Mouse (Mus musculus): ENCODE measurements around the gene Ndst2. TPM values are rescaled to one million over a fixed set of nuclear protein-coding genes. Genes with fewer than 3 reads are reported as not detected.

Gene Ndst2
- polyA plus RNA-seq, 1 experiment = 28.7 TPM

GRCm38 (mm10) chr14:20741301-20741700 is 6.9 kb upstream of the Ndst2 start:
- TF ChIP-seq POLR2A (IDR thresholded peaks at IDR 0.05; ENCODE audit: low read depth, low read length) = no peak
- TF ChIP-seq CTCF (conservative IDR thresholded peaks at IDR 0.05; ENCODE audit: insufficient read depth, insufficient read length, low read depth, low read length) = no peak
- peaks cover 6% of the 10 kb centered on the region for H3K36me3 ChIP-seq (ENCODE audit: control insufficient read depth, insufficient read depth, low read length)
- H3K27ac ChIP-seq (ENCODE audit: insufficient read depth, low read depth, low read length) = no peak overlapping the region
- no peak overlapping the region for H3K4me3 ChIP-seq (ENCODE audit: insufficient read depth, low read depth, low read length)
- no peaks in the 10 kb centered on the region for H3K27me3 ChIP-seq (replicated peaks; ENCODE audit: control insufficient read depth, insufficient read depth, low read length)
- peak; percentile 31 for DNase-seq
- 56% methylated on average over 9 of the region's 9 CpGs for WGBS
- H3K4me1 ChIP-seq (ENCODE audit: control insufficient read depth, insufficient read depth, low read length) = no peaks in the 10 kb centered on the region

GRCm38 (mm10) chr14:20738511-20738910 is 4.1 kb upstream of the Ndst2 start:
- TF ChIP-seq POLR2A (IDR thresholded peaks at IDR 0.05; ENCODE audit: low read depth, low read length) (no peak), CTCF (conservative IDR thresholded peaks at IDR 0.05; ENCODE audit: insufficient read depth, insufficient read length, low read depth, low read length) (no peak)
- H3K27ac ChIP-seq (ENCODE audit: insufficient read depth, low read depth, low read length) = no peak overlapping the region
- H3K4me1 ChIP-seq (ENCODE audit: control insufficient read depth, insufficient read depth, low read length) = no peaks in the 10 kb centered on the region
- H3K4me3 ChIP-seq (ENCODE audit: insufficient read depth, low read depth, low read length) = no peak overlapping the region
- peaks cover 2% of the 10 kb centered on the region; the same call in 1 of the 2 replicates for H3K36me3 ChIP-seq (ENCODE audit: control insufficient read depth, insufficient read depth, low read length)
- H3K27me3 ChIP-seq (replicated peaks; ENCODE audit: control insufficient read depth, insufficient read depth, low read length) = no peaks in the 10 kb centered on the region
- no peak for DNase-seq
- 88% methylated on average over 8 of the region's 8 CpGs for WGBS

- Histone ChIP-seq H3K27ac (ENCODE audit: insufficient read depth, low read depth, low read length) (no peak overlapping the region), H3K4me1 (ENCODE audit: control insufficient read depth, insufficient read depth, low read length) (peaks cover 3% of the 10 kb centered on the region; the same call in 1 of the 2 replicates), H3K27me3 (replicated peaks; ENCODE audit: control insufficient read depth, insufficient read depth, low read length) (no peaks in the 10 kb centered on the region), H3K4me3 (ENCODE audit: insufficient read depth, low read depth, low read length) (no peak overlapping the region), H3K36me3 (ENCODE audit: control insufficient read depth, insufficient read depth, low read length) (0 out of 2 replicates have a peak, but pooled peaks cover 2% of the 10 kb centered on the region)
- DNase-seq = peak; percentile 75
- peak; percentile 89 for TF ChIP-seq CTCF (conservative IDR thresholded peaks at IDR 0.05; ENCODE audit: insufficient read depth, insufficient read length, low read depth, low read length)
- no peak for TF ChIP-seq POLR2A (IDR thresholded peaks at IDR 0.05; ENCODE audit: low read depth, low read length)
- 21% methylated on average over 14 of the region's 14 CpGs for WGBS
Observed at GRCm38 (mm10) chr14:20737306-20737705, 2.9 kb upstream of the Ndst2 start.

- 74% methylated on average over 13 of the region's 13 CpGs for WGBS
- Histone ChIP-seq H3K27me3 (replicated peaks; ENCODE audit: control insufficient read depth, insufficient read depth, low read length) (no peaks in the 10 kb centered on the region), H3K4me1 (ENCODE audit: control insufficient read depth, insufficient read depth, low read length) (peaks cover 3% of the 10 kb centered on the region; the same call in 1 of the 2 replicates), H3K36me3 (ENCODE audit: control insufficient read depth, insufficient read depth, low read length) (0 out of 2 replicates have a peak, but pooled peaks cover 2% of the 10 kb centered on the region), H3K4me3 (ENCODE audit: insufficient read depth, low read depth, low read length) (no peak overlapping the region), H3K27ac (ENCODE audit: insufficient read depth, low read depth, low read length) (no peak overlapping the region)
- DNase-seq = no peak
- TF ChIP-seq POLR2A (IDR thresholded peaks at IDR 0.05; ENCODE audit: low read depth, low read length) (no peak), CTCF (conservative IDR thresholded peaks at IDR 0.05; ENCODE audit: insufficient read depth, insufficient read length, low read depth, low read length) (no peak)
Observed at GRCm38 (mm10) chr14:20735892-20736390, 1.6 kb upstream of the Ndst2 start.

- DNase-seq = no peak
- no peak overlapping the region for H3K27ac ChIP-seq (ENCODE audit: insufficient read depth, low read depth, low read length)
- TF ChIP-seq CTCF (conservative IDR thresholded peaks at IDR 0.05; ENCODE audit: insufficient read depth, insufficient read length, low read depth, low read length) (no peak), POLR2A (IDR thresholded peaks at IDR 0.05; ENCODE audit: low read depth, low read length) (no peak)
- H3K4me1 ChIP-seq (ENCODE audit: control insufficient read depth, insufficient read depth, low read length) = peaks cover 3% of the 10 kb centered on the region; the same call in 1 of the 2 replicates
- H3K36me3 ChIP-seq (ENCODE audit: control insufficient read depth, insufficient read depth, low read length) = 0 out of 2 replicates have a peak, but pooled peaks cover 2% of the 10 kb centered on the region
- 45% methylated on average over 2 of the region's 2 CpGs for WGBS
- H3K27me3 ChIP-seq (replicated peaks; ENCODE audit: control insufficient read depth, insufficient read depth, low read length) = no peaks in the 10 kb centered on the region
- no peak overlapping the region for H3K4me3 ChIP-seq (ENCODE audit: insufficient read depth, low read depth, low read length)
Observed at GRCm38 (mm10) chr14:20735052-20735451, 690 bp upstream of the Ndst2 start.

- DNase-seq = peak; percentile 37
- Histone ChIP-seq H3K27ac (ENCODE audit: insufficient read depth, low read depth, low read length) (peak overlapping the region; percentile 83; the same call in 1 of the 2 replicates), H3K27me3 (replicated peaks; ENCODE audit: control insufficient read depth, insufficient read depth, low read length) (no peaks in the 10 kb centered on the region), H3K4me1 (ENCODE audit: control insufficient read depth, insufficient read depth, low read length) (peaks cover 3% of the 10 kb centered on the region; the same call in 1 of the 2 replicates), H3K4me3 (ENCODE audit: insufficient read depth, low read depth, low read length) (peak overlapping the region; percentile 97), H3K36me3 (ENCODE audit: control insufficient read depth, insufficient read depth, low read length) (peaks cover 4% of the 10 kb centered on the region; the same call in 1 of the 2 replicates)
- TF ChIP-seq POLR2A (IDR thresholded peaks at IDR 0.05; ENCODE audit: low read depth, low read length) (no peak), CTCF (conservative IDR thresholded peaks at IDR 0.05; ENCODE audit: insufficient read depth, insufficient read length, low read depth, low read length) (no peak)
- WGBS = 37% methylated on average over 12 of the region's 12 CpGs
Observed at GRCm38 (mm10) chr14:20733041-20733951, 1.1 kb downstream of the Ndst2 start.

All from kidney, adult 2 months (tissue).